Mouse (Mus musculus) myocyte (in vitro differentiated cells): ENCODE measurements around the gene Rubcn.

ENCODE experiments used
- MYOD1 ChIP-seq, 3 experiments: IDR thresholded peaks; one replicate each; pipeline ENCODE4 v1.6.1; 2011; ENCODE audit warnings: control low read depth in 2 of 3, low read depth in 2 of 3, mild to moderate bottlenecking in 2 of 3, moderate library complexity in 1 of 3; ENCODE audit not compliant: insufficient read length in 2 of 3, control insufficient read depth in 1 of 3
- POLR2A ChIP-seq: IDR thresholded peaks from one replicate; pipeline ENCODE4 v1.6.1; 2011; ENCODE audit warnings: low read depth, mild to moderate bottlenecking, control low read depth, moderate library complexity; ENCODE audit not compliant: insufficient read length
- TCF12 ChIP-seq: IDR thresholded peaks from one replicate; pipeline ENCODE4 v1.6.1; 2011; ENCODE audit warnings: mild to moderate bottlenecking, control low read depth; ENCODE audit not compliant: poor library complexity, insufficient read depth, severe bottlenecking

DNA sequence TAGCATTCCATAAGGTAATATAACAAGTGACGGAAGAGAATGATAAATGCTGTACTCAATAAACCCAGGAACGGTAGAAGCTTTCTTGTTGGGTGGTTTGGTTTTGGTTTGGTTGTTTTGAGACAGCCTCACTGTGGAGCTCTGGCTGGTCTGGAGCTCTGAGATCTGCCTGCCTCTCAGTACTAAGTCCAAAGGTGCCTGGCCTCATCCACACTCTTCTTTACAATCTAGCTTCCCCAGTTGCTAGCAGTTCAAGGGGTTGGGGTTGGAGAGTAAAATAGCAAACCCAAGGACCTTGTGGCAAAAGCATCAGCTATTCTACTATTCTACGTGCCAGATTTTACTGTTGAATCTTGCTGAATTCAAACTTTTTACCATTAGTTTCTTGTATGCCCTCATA lies 1.7 kb downstream of the Rubcn start:
- TF ChIP-seq POLR2A (no peak), MYOD1 (IDR thresholded peaks at IDR 0.05; ENCODE audit: control insufficient read depth in 1 of 3, insufficient read length in 2 of 3, low read depth in 2 of 3) (no peak), TCF12 (no peak)
